Mouse (Mus musculus) megakaryocyte, embryonic 14.5 days (primary cell): ENCODE measurements around the gene Mapk7.

ENCODE experiments used
- FLI1 ChIP-seq: IDR thresholded peaks from 2 replicates; pipeline ENCODE4 v1.6.1; 2012; ENCODE audit warnings: low read length, inconsistent platforms, mixed read lengths
- GATA1 ChIP-seq: IDR thresholded peaks from 3 replicates; pipeline ENCODE4 v1.6.1; 2012; ENCODE audit warnings: mixed read lengths, low read length, inconsistent platforms, borderline replicate concordance

- TF ChIP-seq GATA1, result no peak
- no peak for TF ChIP-seq FLI1
Observed at GRCm38 (mm10) chr11:61487936-61488335, 6.3 kb downstream of the Mapk7 start.
